Mouse (Mus musculus) megakaryocyte, embryonic 14.5 days (primary cell): ENCODE results near the gene Nkiras1.
"Not testable (repeated sequence)": the region's sequence is repeated elsewhere in the genome, so short reads cannot be mapped to it uniquely, and the experiment has no call there.

Source experiments
- FLI1 ChIP-seq: IDR thresholded peaks from 2 replicates; pipeline ENCODE4 v1.6.1; 2012; ENCODE audit warnings: low read length, inconsistent platforms, mixed read lengths
- GATA1 ChIP-seq: IDR thresholded peaks from 3 replicates; pipeline ENCODE4 v1.6.1; 2012; ENCODE audit warnings: mixed read lengths, low read length, inconsistent platforms, borderline replicate concordance

DNA sequence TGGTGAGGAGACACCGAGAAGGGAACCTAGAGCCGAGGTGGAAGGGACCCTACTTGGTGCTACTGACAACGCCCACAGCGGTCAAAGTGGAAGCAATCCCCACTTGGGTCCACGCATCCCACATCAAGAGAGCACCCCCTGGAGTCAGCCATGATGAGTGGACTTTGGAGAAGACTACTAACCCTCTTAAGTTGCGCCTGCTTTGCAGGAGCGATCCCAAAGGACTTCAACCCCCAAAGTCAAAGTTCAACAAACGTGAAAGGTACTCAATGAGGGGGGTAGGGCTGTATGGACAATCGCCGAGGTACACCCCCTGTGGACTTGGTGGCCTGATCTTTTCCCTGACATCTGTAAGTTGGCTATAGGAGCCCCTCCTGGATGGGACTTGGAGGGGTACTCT lies 41.2 kb upstream of the Nkiras1 start:
- TF ChIP-seq GATA1, FLI1: not testable (repeated sequence)
